Comparison of ENCODE assay signal across 16 mouse cellular contexts in genomic region chr5:149117815-149118547, GRCm38 (mm10).
A peak's percentile ranks its signal among the peaks of the same experiment; 100 is the strongest.
DNase-seq lines count a peak whose midpoint lies in the region; ATAC-seq and TF ChIP-seq lines count a peak whose summit lies in the region.
"Had no signal": no experiment of that assay in that cellular context is flagged by ENCODE, and none has a peak within 500 bp of the region (broad histone marks: within the 10 kb centered on the region; RNA-seq: fewer than 3 reads in every experiment).

No protein-coding gene starts in this region.

- no peak overlapping the region for H3K4me3 ChIP-seq in hindbrain, embryonic 10.5 days
- no peak overlapping the region for H3K4me3 ChIP-seq in hindbrain, embryonic 13.5 days
- H3K4me3 ChIP-seq in midbrain, postnatal 0 days (ENCODE audit: low read depth, low read length), result no peak overlapping the region
- H3K4me3 ChIP-seq in midbrain, embryonic 16.5 days (ENCODE audit: low read depth, low read length), result no peak overlapping the region
- H3K4me3 ChIP-seq in embryonic facial prominence, embryonic 13.5 days, result no peak overlapping the region
- no peak overlapping the region for H3K4me3 ChIP-seq in small intestine, adult 2 months (ENCODE audit: low read depth, low read length)
- H3K4me3 ChIP-seq: forebrain, embryonic 13.5 days; heart, embryonic 13.5 days had no signal

- peak overlapping the region; percentile 77 for H3K27ac ChIP-seq in hindbrain, embryonic 10.5 days
- H3K27ac ChIP-seq in hindbrain, embryonic 13.5 days, result no peak overlapping the region
- H3K27ac ChIP-seq in midbrain, postnatal 0 days (ENCODE audit: low read depth, low read length), result no peak overlapping the region
- H3K27ac ChIP-seq in midbrain, embryonic 16.5 days (ENCODE audit: low read length), result no peak overlapping the region
- H3K27ac ChIP-seq in embryonic facial prominence, embryonic 13.5 days, result no peak overlapping the region
- H3K27ac ChIP-seq in small intestine, adult 2 months (ENCODE audit: insufficient read depth, low read depth, low read length), result peak overlapping the region; percentile 2; the same call in 1 of the 2 replicates
- H3K27ac ChIP-seq: forebrain, embryonic 13.5 days; heart, embryonic 13.5 days had no signal

- TF ChIP-seq POLR2A in small intestine, adult 2 months (IDR thresholded peaks at IDR 0.05; ENCODE audit: low read depth, low read length), result no peak

- peaks cover 26% of the 10 kb centered on the region for H3K4me1 ChIP-seq in hindbrain, embryonic 10.5 days (replicated peaks)
- peaks cover 19% of the 10 kb centered on the region for H3K4me1 ChIP-seq in hindbrain, embryonic 13.5 days (replicated peaks)
- H3K4me1 ChIP-seq in midbrain, postnatal 0 days (ENCODE audit: insufficient read depth, low read length), result peaks cover 6% of the 10 kb centered on the region; the same call in 1 of the 2 replicates
- H3K4me1 ChIP-seq in midbrain, embryonic 16.5 days (ENCODE audit: control insufficient read depth, insufficient read depth, low read length), result peaks cover 7% of the 10 kb centered on the region
- peaks cover 33% of the 10 kb centered on the region for H3K4me1 ChIP-seq in embryonic facial prominence, embryonic 13.5 days
- H3K4me1 ChIP-seq in small intestine, adult 2 months (ENCODE audit: control insufficient read depth, insufficient read depth, insufficient read length, low read length), result no peaks in the 10 kb centered on the region
- H3K4me1 ChIP-seq: forebrain, embryonic 13.5 days; heart, embryonic 13.5 days had no signal

- no peak overlapping the region for H3K9ac ChIP-seq in hindbrain, embryonic 13.5 days
- H3K9ac ChIP-seq in midbrain, postnatal 0 days (replicated peaks; ENCODE audit: low read length, poor library complexity, severe bottlenecking), result no peak overlapping the region
- H3K9ac ChIP-seq in midbrain, embryonic 16.5 days (ENCODE audit: low read depth, low read length), result no peak overlapping the region
- no peak overlapping the region for H3K9ac ChIP-seq in embryonic facial prominence, embryonic 13.5 days
- H3K9ac ChIP-seq: forebrain, embryonic 13.5 days; heart, embryonic 13.5 days had no signal

- no peaks in the 10 kb centered on the region for H3K36me3 ChIP-seq in hindbrain, embryonic 10.5 days
- H3K36me3 ChIP-seq in hindbrain, embryonic 13.5 days, result no peaks in the 10 kb centered on the region
- H3K36me3 ChIP-seq in midbrain, postnatal 0 days (ENCODE audit: insufficient read depth, low read length), result no peaks in the 10 kb centered on the region
- H3K36me3 ChIP-seq in midbrain, embryonic 16.5 days (ENCODE audit: control insufficient read depth, insufficient read depth, low read length), result no peaks in the 10 kb centered on the region
- no peaks in the 10 kb centered on the region for H3K36me3 ChIP-seq in embryonic facial prominence, embryonic 13.5 days
- no peaks in the 10 kb centered on the region for H3K36me3 ChIP-seq in small intestine, adult 2 months (ENCODE audit: control insufficient read depth, insufficient read depth, low read length)
- H3K36me3 ChIP-seq: heart, embryonic 13.5 days had no signal

- DNase-seq in hindbrain, embryonic 10.5 days (ENCODE audit: low spot score), result peak; percentile 18
- DNase-seq in midbrain, postnatal 0 days (ENCODE audit: low spot score), result peak; percentile 26
- no peak for DNase-seq in lung, adult 18-20 months
- DNase-seq: adrenal gland, postnatal 10 days; gastrocnemius, postnatal 14 days; kidney, postnatal 10 days; layer of hippocampus, postnatal 36 days; liver; right cerebral cortex, postnatal 14 days; thymus, postnatal 4 days had no signal

- WGBS in hindbrain, embryonic 10.5 days, result 20% methylated on average over 7 of the region's 7 CpGs
- WGBS in hindbrain, embryonic 13.5 days, result 28% methylated on average over 7 of the region's 7 CpGs
- 36% methylated on average over 7 of the region's 7 CpGs for WGBS in midbrain, postnatal 0 days
- 24% methylated on average over 7 of the region's 7 CpGs for WGBS in midbrain, embryonic 16.5 days
- WGBS in embryonic facial prominence, embryonic 13.5 days, result 37% methylated on average over 7 of the region's 7 CpGs
- 61% methylated on average over 7 of the region's 7 CpGs for WGBS in small intestine, adult 2 months

- ATAC-seq in hindbrain, embryonic 13.5 days (ENCODE audit: low FRiP score), result no peak
- no peak for ATAC-seq in midbrain, postnatal 0 days (ENCODE audit: low FRiP score)
- no peak for ATAC-seq in midbrain, embryonic 16.5 days
- ATAC-seq in embryonic facial prominence, embryonic 13.5 days (ENCODE audit: insufficient number of reproducible peaks, insufficient read depth, low FRiP score, low TSS enrichment, low read depth), result no peak
- ATAC-seq: forebrain, embryonic 13.5 days had no signal

- no peak overlapping the region for H3K4me2 ChIP-seq in hindbrain, embryonic 13.5 days
- H3K4me2 ChIP-seq in midbrain, postnatal 0 days (ENCODE audit: low read depth, low read length, poor library complexity, severe bottlenecking), result no peak overlapping the region
- no peak overlapping the region for H3K4me2 ChIP-seq in midbrain, embryonic 16.5 days (ENCODE audit: low read length)
- peak overlapping the region; percentile 21 for H3K4me2 ChIP-seq in embryonic facial prominence, embryonic 13.5 days
- H3K4me2 ChIP-seq: forebrain, embryonic 13.5 days; heart, embryonic 13.5 days had no signal

- no peak for TF ChIP-seq CTCF in midbrain, postnatal 0 days (IDR thresholded peaks at IDR 0.05)
- no peak for TF ChIP-seq CTCF in small intestine, adult 2 months (IDR thresholded peaks at IDR 0.05; ENCODE audit: extremely low read depth, insufficient read length, insufficient replicate concordance, low read depth, low read length)

- no peaks in the 10 kb centered on the region for H3K27me3 ChIP-seq in hindbrain, embryonic 10.5 days (ENCODE audit: insufficient read depth, poor library complexity, severe bottlenecking)
- no peaks in the 10 kb centered on the region for H3K27me3 ChIP-seq in hindbrain, embryonic 13.5 days
- H3K27me3 ChIP-seq in midbrain, postnatal 0 days (ENCODE audit: insufficient read depth, low read length), result no peaks in the 10 kb centered on the region
- H3K27me3 ChIP-seq in midbrain, embryonic 16.5 days (ENCODE audit: control insufficient read depth, insufficient read depth, low read depth, low read length), result no peaks in the 10 kb centered on the region
- H3K27me3 ChIP-seq in embryonic facial prominence, embryonic 13.5 days, result no peaks in the 10 kb centered on the region
- H3K27me3 ChIP-seq in small intestine, adult 2 months (ENCODE audit: control insufficient read depth, insufficient read depth, low read length), result no peaks in the 10 kb centered on the region
- H3K27me3 ChIP-seq: forebrain, embryonic 13.5 days; heart, embryonic 13.5 days had no signal

- no peaks in the 10 kb centered on the region for H3K9me3 ChIP-seq in hindbrain, embryonic 10.5 days
- no peaks in the 10 kb centered on the region for H3K9me3 ChIP-seq in hindbrain, embryonic 13.5 days
- no peaks in the 10 kb centered on the region for H3K9me3 ChIP-seq in midbrain, postnatal 0 days (ENCODE audit: low read length)
- H3K9me3 ChIP-seq in midbrain, embryonic 16.5 days (replicated peaks; ENCODE audit: control insufficient read depth, low read length, poor library complexity, severe bottlenecking), result no peaks in the 10 kb centered on the region; the same call in 1 of the 2 replicates
- no peaks in the 10 kb centered on the region for H3K9me3 ChIP-seq in embryonic facial prominence, embryonic 13.5 days
- H3K9me3 ChIP-seq: forebrain, embryonic 13.5 days; heart, embryonic 13.5 days had no signal

Comparison
In these comparisons a context has a peak if more than half of its experiments do, and no peak if none do; other contexts are left out.
1. H3K27ac ChIP-seq: peak in hindbrain, embryonic 10.5 days (single experiment) and small intestine, adult 2 months (single experiment); none in hindbrain, embryonic 13.5 days (single experiment), midbrain, postnatal 0 days (single experiment), midbrain, embryonic 16.5 days (single experiment) and embryonic facial prominence, embryonic 13.5 days (single experiment).
2. DNase-seq: peak in hindbrain, embryonic 10.5 days (single experiment) and midbrain, postnatal 0 days (single experiment); none in lung, adult 18-20 months (0 of 2).